Mouse (Mus musculus): ENCODE results near the gene Zfp385b. TPM values are rescaled to one million over a fixed set of nuclear protein-coding genes. Genes with fewer than 3 reads are reported as not detected.

Gene Zfp385b
- polyA plus RNA-seq, 1 experiment, result 66.9 TPM

DNA sequence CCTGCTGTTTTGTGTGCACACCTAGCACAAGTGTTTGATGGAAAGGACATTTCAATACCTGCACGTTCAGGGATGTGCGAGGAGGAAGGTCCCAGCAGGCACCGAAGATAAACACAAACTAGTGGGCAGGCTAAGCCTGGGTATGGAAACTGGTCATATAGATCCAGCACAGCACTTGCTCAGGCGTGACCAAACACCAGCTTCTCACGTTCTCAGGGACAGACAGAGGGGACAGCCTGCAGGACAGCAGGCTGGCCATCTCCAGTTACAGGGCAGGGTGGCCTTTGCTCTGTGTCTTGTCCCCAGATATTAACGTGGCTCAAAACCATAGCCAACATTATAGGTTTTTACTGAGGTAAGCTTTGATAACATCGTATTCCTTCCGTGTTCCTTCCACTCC lies 128.3 kb downstream of the Zfp385b start:
- 65% methylated on average over 8 of the region's 8 CpGs for WGBS
- Histone ChIP-seq H3K27ac (ENCODE audit: insufficient read depth, low read length) (no peak overlapping the region), H3K27me3 (ENCODE audit: control insufficient read depth, insufficient read depth, low read length) (no peaks in the 10 kb centered on the region), H3K4me1 (ENCODE audit: control insufficient read depth, insufficient read depth, low read length) (peaks cover 12% of the 10 kb centered on the region), H3K4me3 (replicated peaks; ENCODE audit: insufficient read depth, low read depth, low read length) (no peak overlapping the region)
- TF ChIP-seq POLR2A (IDR thresholded peaks at IDR 0.05; ENCODE audit: borderline replicate concordance, insufficient read depth, low read length), result no peak
- TF ChIP-seq CTCF (IDR thresholded peaks at IDR 0.05; ENCODE audit: borderline replicate concordance, insufficient read depth, low read depth, low read length), result no peak
- DNase-seq, result no peak

DNA sequence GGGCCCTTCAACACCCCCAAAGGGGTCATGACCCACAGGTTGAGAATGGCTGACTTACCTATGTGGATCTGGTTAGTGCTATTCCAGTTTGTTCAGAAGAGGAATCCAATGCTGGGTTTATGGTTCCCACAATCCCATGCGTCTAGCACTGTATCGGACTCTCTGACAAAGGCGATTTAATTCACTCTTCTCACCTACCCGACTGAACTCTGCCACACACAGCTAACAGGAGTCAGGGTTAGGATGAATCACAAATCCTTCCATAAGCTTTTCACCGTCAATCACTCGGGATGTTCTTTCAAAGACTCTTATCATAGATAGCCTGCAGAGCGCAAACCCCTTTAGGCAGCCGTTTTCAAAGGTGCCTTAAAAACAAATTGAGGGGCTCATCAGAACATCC lies 129.1 kb downstream of the Zfp385b start:
- TF ChIP-seq POLR2A (IDR thresholded peaks at IDR 0.05; ENCODE audit: borderline replicate concordance, insufficient read depth, low read length) (no peak), CTCF (IDR thresholded peaks at IDR 0.05; ENCODE audit: borderline replicate concordance, insufficient read depth, low read depth, low read length) (no peak)
- no peaks in the 10 kb centered on the region for H3K27me3 ChIP-seq (ENCODE audit: control insufficient read depth, insufficient read depth, low read length)
- H3K27ac ChIP-seq (ENCODE audit: insufficient read depth, low read length), result no peak overlapping the region
- peaks cover 14% of the 10 kb centered on the region for H3K4me1 ChIP-seq (ENCODE audit: control insufficient read depth, insufficient read depth, low read length)
- no peak for DNase-seq
- H3K4me3 ChIP-seq (replicated peaks; ENCODE audit: insufficient read depth, low read depth, low read length), result no peak overlapping the region
- 75% methylated on average over 8 of the region's 8 CpGs for WGBS

DNA sequence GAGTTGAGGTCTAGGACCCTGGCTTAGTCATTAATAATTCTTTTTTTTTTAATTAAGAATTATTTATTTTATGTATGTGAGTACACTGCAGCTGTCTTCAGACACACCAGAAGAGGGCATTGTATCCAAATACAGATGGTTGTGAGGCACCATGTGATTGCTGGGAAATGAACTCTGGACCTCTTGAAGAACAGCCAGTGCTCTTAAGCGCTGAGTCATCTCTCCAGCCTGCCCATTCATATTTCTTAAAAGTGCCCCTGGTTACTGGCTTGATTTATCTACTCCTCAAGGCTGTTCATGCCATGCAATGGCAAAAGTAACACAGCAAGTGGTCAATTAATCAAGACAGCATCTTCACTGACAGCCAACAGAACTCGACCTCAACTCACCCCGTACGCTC lies 130.8 kb downstream of the Zfp385b start:
- H3K4me3 ChIP-seq (replicated peaks; ENCODE audit: insufficient read depth, low read depth, low read length), result no peak overlapping the region
- no peak overlapping the region for H3K27ac ChIP-seq (ENCODE audit: insufficient read depth, low read length)
- DNase-seq, result no peak
- no peaks in the 10 kb centered on the region for H3K27me3 ChIP-seq (ENCODE audit: control insufficient read depth, insufficient read depth, low read length)
- TF ChIP-seq POLR2A (IDR thresholded peaks at IDR 0.05; ENCODE audit: borderline replicate concordance, insufficient read depth, low read length) (no peak), CTCF (IDR thresholded peaks at IDR 0.05; ENCODE audit: borderline replicate concordance, insufficient read depth, low read depth, low read length) (no peak)
- peaks cover 7% of the 10 kb centered on the region for H3K4me1 ChIP-seq (ENCODE audit: control insufficient read depth, insufficient read depth, low read length)
- WGBS, result 60% methylated on average over 4 of the region's 4 CpGs

DNA sequence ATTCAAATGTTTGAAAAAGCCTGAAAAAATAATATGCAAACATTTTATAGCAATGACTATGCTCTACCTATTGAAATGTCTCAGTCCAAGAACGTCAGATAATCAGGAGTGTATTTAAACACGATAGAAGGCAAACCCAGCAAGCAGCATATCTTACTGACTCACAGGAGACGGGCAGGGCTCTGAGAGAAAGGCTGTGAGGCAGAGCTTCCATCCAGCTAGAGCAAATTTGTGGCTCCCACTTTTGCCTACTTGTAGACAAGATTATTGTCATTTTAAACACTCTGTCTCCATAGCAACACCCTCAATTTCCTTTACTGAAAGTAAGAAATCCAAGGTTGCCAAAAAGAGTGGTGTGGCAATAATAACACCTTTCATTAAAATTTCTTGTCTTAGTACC lies 135.4 kb downstream of the Zfp385b start:
- H3K4me3 ChIP-seq (replicated peaks; ENCODE audit: insufficient read depth, low read depth, low read length), result no peak overlapping the region
- DNase-seq, result no peak
- no peak overlapping the region for H3K27ac ChIP-seq (ENCODE audit: insufficient read depth, low read length)
- H3K27me3 ChIP-seq (ENCODE audit: control insufficient read depth, insufficient read depth, low read length), result no peaks in the 10 kb centered on the region
- peaks cover 5% of the 10 kb centered on the region; the same call in 1 of the 2 replicates for H3K4me1 ChIP-seq (ENCODE audit: control insufficient read depth, insufficient read depth, low read length)
- 72% methylated on average over 3 of the region's 3 CpGs for WGBS
- TF ChIP-seq POLR2A (IDR thresholded peaks at IDR 0.05; ENCODE audit: borderline replicate concordance, insufficient read depth, low read length), result no peak
- no peak for TF ChIP-seq CTCF (IDR thresholded peaks at IDR 0.05; ENCODE audit: borderline replicate concordance, insufficient read depth, low read depth, low read length)

DNA sequence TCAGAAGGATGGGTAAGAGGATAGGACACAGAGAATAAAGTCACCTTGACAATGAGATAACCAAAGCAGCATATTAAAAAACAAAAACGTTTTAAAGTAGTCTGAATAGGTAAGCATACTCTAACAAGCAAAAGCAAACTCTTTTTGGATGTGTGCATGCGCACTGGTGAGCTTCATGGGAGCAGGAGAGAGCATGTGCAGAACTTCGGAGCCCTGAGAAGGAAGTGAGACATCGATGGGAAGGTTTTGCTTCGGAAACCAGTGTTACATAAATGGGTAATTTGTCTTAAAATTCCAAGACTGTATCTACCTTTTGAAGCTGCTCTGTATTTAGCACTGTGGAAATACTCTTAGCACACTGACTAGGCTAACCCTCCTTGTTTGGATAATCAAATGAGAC lies 137.2 kb downstream of the Zfp385b start:
- no peak for DNase-seq
- WGBS, result 79% methylated on average over 5 of the region's 5 CpGs
- Histone ChIP-seq H3K27ac (ENCODE audit: insufficient read depth, low read length) (no peak overlapping the region), H3K4me1 (ENCODE audit: control insufficient read depth, insufficient read depth, low read length) (peaks cover 10% of the 10 kb centered on the region; the same call in 1 of the 2 replicates), H3K27me3 (ENCODE audit: control insufficient read depth, insufficient read depth, low read length) (no peaks in the 10 kb centered on the region), H3K4me3 (replicated peaks; ENCODE audit: insufficient read depth, low read depth, low read length) (no peak overlapping the region)
- no peak for TF ChIP-seq POLR2A (IDR thresholded peaks at IDR 0.05; ENCODE audit: borderline replicate concordance, insufficient read depth, low read length)
- no peak for TF ChIP-seq CTCF (IDR thresholded peaks at IDR 0.05; ENCODE audit: borderline replicate concordance, insufficient read depth, low read depth, low read length)

DNA sequence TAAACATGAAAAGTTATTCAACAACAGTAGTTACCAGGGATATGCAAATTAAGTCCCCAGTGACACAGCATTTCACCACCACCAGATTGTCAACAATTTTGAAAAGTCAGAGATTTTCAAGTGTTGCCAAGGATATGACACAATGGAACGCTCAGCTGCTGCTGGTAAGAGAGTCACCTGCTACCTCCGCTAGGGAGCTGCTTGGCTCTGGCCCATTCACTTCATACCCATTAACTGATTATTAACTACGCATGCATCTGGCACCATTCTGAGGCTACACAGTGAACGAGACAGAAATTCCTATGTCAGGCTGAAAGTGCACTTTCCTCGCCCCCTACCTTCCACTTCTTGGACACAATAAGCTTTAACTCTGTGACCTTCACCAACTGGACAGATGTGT lies 137.7 kb downstream of the Zfp385b start:
- no peaks in the 10 kb centered on the region for H3K27me3 ChIP-seq (ENCODE audit: control insufficient read depth, insufficient read depth, low read length)
- no peak for TF ChIP-seq CTCF (IDR thresholded peaks at IDR 0.05; ENCODE audit: borderline replicate concordance, insufficient read depth, low read depth, low read length)
- no peak for TF ChIP-seq POLR2A (IDR thresholded peaks at IDR 0.05; ENCODE audit: borderline replicate concordance, insufficient read depth, low read length)
- DNase-seq, result peak; percentile 39 to 68
- peaks cover 10% of the 10 kb centered on the region; the same call in 1 of the 2 replicates for H3K4me1 ChIP-seq (ENCODE audit: control insufficient read depth, insufficient read depth, low read length)
- WGBS, result 13% methylated on average over 5 of the region's 5 CpGs
- H3K4me3 ChIP-seq (replicated peaks; ENCODE audit: insufficient read depth, low read depth, low read length), result no peak overlapping the region
- no peak overlapping the region for H3K27ac ChIP-seq (ENCODE audit: insufficient read depth, low read length)

DNA sequence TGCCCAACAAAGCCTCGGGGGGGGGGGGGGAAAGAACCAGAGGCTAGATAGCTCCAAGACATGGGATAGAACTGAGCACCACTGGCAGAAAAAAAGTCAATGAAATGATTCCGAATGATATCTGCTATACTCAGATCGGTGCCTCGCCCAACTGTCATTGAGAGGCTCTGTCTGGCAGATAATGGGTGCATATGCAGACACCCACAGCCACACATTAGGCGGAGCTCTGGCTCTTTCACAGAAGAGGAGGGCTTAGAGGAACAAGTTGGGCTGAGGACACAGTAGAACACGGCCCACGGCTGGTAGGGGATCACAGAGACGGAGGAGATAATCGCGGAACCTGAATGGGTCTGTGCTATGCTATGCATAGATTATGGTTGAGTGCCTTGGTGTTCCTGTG lies 145.7 kb downstream of the Zfp385b start:
- no peak for DNase-seq
- no peak overlapping the region for H3K4me3 ChIP-seq (replicated peaks; ENCODE audit: insufficient read depth, low read depth, low read length)
- no peak overlapping the region for H3K27ac ChIP-seq (ENCODE audit: insufficient read depth, low read length)
- H3K27me3 ChIP-seq (ENCODE audit: control insufficient read depth, insufficient read depth, low read length), result no peaks in the 10 kb centered on the region
- WGBS, result 85% methylated on average over 10 of the region's 10 CpGs
- TF ChIP-seq POLR2A (IDR thresholded peaks at IDR 0.05; ENCODE audit: borderline replicate concordance, insufficient read depth, low read length) (no peak), CTCF (IDR thresholded peaks at IDR 0.05; ENCODE audit: borderline replicate concordance, insufficient read depth, low read depth, low read length) (no peak)
- H3K4me1 ChIP-seq (ENCODE audit: control insufficient read depth, insufficient read depth, low read length), result peaks cover 9% of the 10 kb centered on the region

DNA sequence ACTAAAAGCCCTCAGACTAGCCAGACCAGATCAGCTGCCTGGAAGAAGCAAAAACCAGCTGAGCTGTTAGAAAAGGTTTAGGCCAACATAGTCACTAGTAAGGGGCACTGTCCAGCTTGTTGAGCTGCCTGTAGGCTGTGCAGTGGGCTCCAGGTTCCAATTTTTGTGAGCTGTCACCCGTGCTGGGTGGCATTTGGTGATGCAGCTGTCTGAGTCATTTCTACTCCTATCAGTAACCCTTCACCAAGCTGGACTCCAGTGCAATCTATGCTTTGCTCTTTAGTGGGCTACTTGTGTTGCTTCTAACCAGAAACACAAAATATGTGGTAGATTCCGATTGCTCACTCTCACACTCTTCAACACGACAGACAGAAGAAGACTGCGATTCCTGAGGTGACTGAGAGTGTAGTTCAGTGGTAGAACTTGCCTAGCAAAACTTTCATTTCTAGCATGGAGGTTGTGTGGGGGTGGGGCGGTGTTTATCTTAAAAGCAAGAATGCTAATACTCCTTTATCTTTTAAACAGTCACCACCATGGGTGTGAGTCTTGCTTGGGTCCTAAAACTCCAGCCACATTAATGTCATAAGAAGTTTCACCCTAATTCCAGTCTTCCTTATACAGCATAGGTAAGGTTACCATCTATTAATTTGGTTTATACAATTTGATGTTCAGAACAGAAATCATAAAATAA lies 147.1 kb downstream of the Zfp385b start:
- H3K4me3 ChIP-seq (replicated peaks; ENCODE audit: insufficient read depth, low read depth, low read length), result no peak overlapping the region
- DNase-seq, result no peak
- 90% methylated on average over 5 of the region's 5 CpGs for WGBS
- no peaks in the 10 kb centered on the region for H3K27me3 ChIP-seq (ENCODE audit: control insufficient read depth, insufficient read depth, low read length)
- H3K4me1 ChIP-seq (ENCODE audit: control insufficient read depth, insufficient read depth, low read length), result peaks cover 4% of the 10 kb centered on the region
- TF ChIP-seq CTCF (IDR thresholded peaks at IDR 0.05; ENCODE audit: borderline replicate concordance, insufficient read depth, low read depth, low read length) (no peak), POLR2A (IDR thresholded peaks at IDR 0.05; ENCODE audit: borderline replicate concordance, insufficient read depth, low read length) (no peak)
- H3K27ac ChIP-seq (ENCODE audit: insufficient read depth, low read length), result no peak overlapping the region

Measured in cerebellum, adult 2 months (tissue).